Mouse (Mus musculus): Measurements from ENCODE around the gene Dlgap1. TPM values are rescaled to one million over a fixed set of nuclear protein-coding genes. Genes with fewer than 3 reads are reported as not detected.

Dlgap1 gene
- total and polyA plus RNA-seq, 2 experiments from 2014 or later = 0.20 to 0.76 TPM

- no peak for ATAC-seq (ENCODE audit: insufficient read depth, low read depth)
Observed at GRCm38 (mm10) chr17:70429746-70430451, 461.0 kb downstream of the Dlgap1 start.

GRCm38 (mm10) chr17:70430452-70430787 is 461.5 kb downstream of the Dlgap1 start:
- TF ChIP-seq CTCF (IDR thresholded peaks at IDR 0.05; ENCODE audit: low read depth) = peak; percentile 60
- TF ChIP-seq EP300 (IDR thresholded peaks at IDR 0.05; ENCODE audit: low read depth) = no peak
- H3K27me3 ChIP-seq (ENCODE audit: control insufficient read depth, insufficient read depth, low read length) = no peaks in the 10 kb centered on the region
- no peak overlapping the region for H3K27ac ChIP-seq (ENCODE audit: low read depth)
- no peaks in the 10 kb centered on the region for H3K4me1 ChIP-seq (ENCODE audit: control insufficient read depth, insufficient read depth)
- WGBS = 21% methylated on average over 5 of the region's 5 CpGs
- no peak for ATAC-seq (ENCODE audit: insufficient read depth, low read depth)
- DNase-seq (ENCODE audit: low spot score) = peak; percentile 60
- no peaks in the 10 kb centered on the region for H3K9me3 ChIP-seq (replicated peaks; ENCODE audit: control insufficient read depth, low read length)
- H3K9ac ChIP-seq (replicated peaks; ENCODE audit: low read depth, low read length) = no peak overlapping the region
- no peak overlapping the region for H3K4me3 ChIP-seq (ENCODE audit: low read depth, low read length)
- H3K36me3 ChIP-seq (replicated peaks; ENCODE audit: control insufficient read depth, insufficient read depth, low read length) = no peaks in the 10 kb centered on the region
- no peak overlapping the region for H3K4me2 ChIP-seq (ENCODE audit: low read depth, low read length)

More at GRCm38 (mm10) chr17:70429746-70430451, 461.0 kb downstream of the Dlgap1 start:
- no peaks in the 10 kb centered on the region for H3K9me3 ChIP-seq (replicated peaks; ENCODE audit: control insufficient read depth, low read length)
- no peak overlapping the region for H3K27ac ChIP-seq (ENCODE audit: low read depth)
- no peak overlapping the region for H3K4me3 ChIP-seq (ENCODE audit: low read depth, low read length)
- H3K4me1 ChIP-seq (ENCODE audit: control insufficient read depth, insufficient read depth) = no peaks in the 10 kb centered on the region
- DNase-seq (ENCODE audit: low spot score) = peak; percentile 75
- TF ChIP-seq CTCF (IDR thresholded peaks at IDR 0.05; ENCODE audit: low read depth) (peak; percentile 92), EP300 (IDR thresholded peaks at IDR 0.05; ENCODE audit: low read depth) (no peak)
- H3K4me2 ChIP-seq (ENCODE audit: low read depth, low read length) = peak overlapping the region; percentile 43
- no peaks in the 10 kb centered on the region for H3K36me3 ChIP-seq (replicated peaks; ENCODE audit: control insufficient read depth, insufficient read depth, low read length)
- WGBS = 13% methylated on average over 17 of the region's 17 CpGs
- H3K9ac ChIP-seq (replicated peaks; ENCODE audit: low read depth, low read length) = no peak overlapping the region
- H3K27me3 ChIP-seq (ENCODE audit: control insufficient read depth, insufficient read depth, low read length) = no peaks in the 10 kb centered on the region

GRCm38 (mm10) chr17:70432834-70433233 is 464.0 kb downstream of the Dlgap1 start:
- H3K36me3 ChIP-seq (replicated peaks; ENCODE audit: control insufficient read depth, insufficient read depth, low read length) = no peaks in the 10 kb centered on the region
- DNase-seq (ENCODE audit: low spot score) (no peak), ATAC-seq (ENCODE audit: insufficient read depth, low read depth) (no peak)
- H3K27ac ChIP-seq (ENCODE audit: low read depth) = no peak overlapping the region
- TF ChIP-seq EP300 (IDR thresholded peaks at IDR 0.05; ENCODE audit: low read depth) (no peak), CTCF (IDR thresholded peaks at IDR 0.05; ENCODE audit: low read depth) (no peak)
- no peak overlapping the region for H3K4me2 ChIP-seq (ENCODE audit: low read depth, low read length)
- no peaks in the 10 kb centered on the region for H3K27me3 ChIP-seq (ENCODE audit: control insufficient read depth, insufficient read depth, low read length)
- H3K4me1 ChIP-seq (ENCODE audit: control insufficient read depth, insufficient read depth) = no peaks in the 10 kb centered on the region
- no peak overlapping the region for H3K9ac ChIP-seq (replicated peaks; ENCODE audit: low read depth, low read length)
- WGBS = 63% methylated on average over 5 of the region's 5 CpGs
- no peaks in the 10 kb centered on the region for H3K9me3 ChIP-seq (replicated peaks; ENCODE audit: control insufficient read depth, low read length)
- H3K4me3 ChIP-seq (ENCODE audit: low read depth, low read length) = no peak overlapping the region

- ATAC-seq (ENCODE audit: insufficient read depth, low read depth) = no peak
- Histone ChIP-seq H3K4me2 (ENCODE audit: low read depth, low read length) (no peak overlapping the region), H3K27ac (ENCODE audit: low read depth) (no peak overlapping the region), H3K9me3 (replicated peaks; ENCODE audit: control insufficient read depth, low read length) (no peaks in the 10 kb centered on the region), H3K4me1 (ENCODE audit: control insufficient read depth, insufficient read depth) (no peaks in the 10 kb centered on the region), H3K4me3 (ENCODE audit: low read depth, low read length) (no peak overlapping the region), H3K27me3 (ENCODE audit: control insufficient read depth, insufficient read depth, low read length) (no peaks in the 10 kb centered on the region), H3K9ac (replicated peaks; ENCODE audit: low read depth, low read length) (no peak overlapping the region), H3K36me3 (replicated peaks; ENCODE audit: control insufficient read depth, insufficient read depth, low read length) (no peaks in the 10 kb centered on the region)
- WGBS = 76% methylated on average over 6 of the region's 6 CpGs
- no peak for DNase-seq (ENCODE audit: low spot score)
- TF ChIP-seq EP300 (IDR thresholded peaks at IDR 0.05; ENCODE audit: low read depth) (no peak), CTCF (IDR thresholded peaks at IDR 0.05; ENCODE audit: low read depth) (no peak)
Observed at GRCm38 (mm10) chr17:70434549-70434948, 465.7 kb downstream of the Dlgap1 start.

GRCm38 (mm10) chr17:70435612-70436011 is 466.7 kb downstream of the Dlgap1 start:
- Histone ChIP-seq H3K9ac (replicated peaks; ENCODE audit: low read depth, low read length) (no peak overlapping the region), H3K27ac (ENCODE audit: low read depth) (no peak overlapping the region), H3K9me3 (replicated peaks; ENCODE audit: control insufficient read depth, low read length) (no peaks in the 10 kb centered on the region), H3K36me3 (replicated peaks; ENCODE audit: control insufficient read depth, insufficient read depth, low read length) (no peaks in the 10 kb centered on the region), H3K4me1 (ENCODE audit: control insufficient read depth, insufficient read depth) (no peaks in the 10 kb centered on the region), H3K27me3 (ENCODE audit: control insufficient read depth, insufficient read depth, low read length) (no peaks in the 10 kb centered on the region), H3K4me2 (ENCODE audit: low read depth, low read length) (no peak overlapping the region), H3K4me3 (ENCODE audit: low read depth, low read length) (no peak overlapping the region)
- TF ChIP-seq CTCF (IDR thresholded peaks at IDR 0.05; ENCODE audit: low read depth) (no peak), EP300 (IDR thresholded peaks at IDR 0.05; ENCODE audit: low read depth) (no peak)
- WGBS = 77% methylated on average over 6 of the region's 6 CpGs
- DNase-seq (ENCODE audit: low spot score) = no peak
- ATAC-seq (ENCODE audit: insufficient read depth, low read depth) = no peak

- H3K4me3 ChIP-seq (ENCODE audit: low read depth, low read length) = no peak overlapping the region
- no peak overlapping the region for H3K9ac ChIP-seq (replicated peaks; ENCODE audit: low read depth, low read length)
- no peak overlapping the region for H3K27ac ChIP-seq (ENCODE audit: low read depth)
- TF ChIP-seq CTCF (IDR thresholded peaks at IDR 0.05; ENCODE audit: low read depth) = no peak
- TF ChIP-seq EP300 (IDR thresholded peaks at IDR 0.05; ENCODE audit: low read depth) = no peak
- DNase-seq (ENCODE audit: low spot score) (no peak), ATAC-seq (ENCODE audit: insufficient read depth, low read depth) (no peak)
- H3K9me3 ChIP-seq (replicated peaks; ENCODE audit: control insufficient read depth, low read length) = no peaks in the 10 kb centered on the region
- WGBS = 59% methylated on average over 5 of the region's 5 CpGs
- no peaks in the 10 kb centered on the region for H3K36me3 ChIP-seq (replicated peaks; ENCODE audit: control insufficient read depth, insufficient read depth, low read length)
- no peaks in the 10 kb centered on the region for H3K27me3 ChIP-seq (ENCODE audit: control insufficient read depth, insufficient read depth, low read length)
- H3K4me2 ChIP-seq (ENCODE audit: low read depth, low read length) = no peak overlapping the region
- H3K4me1 ChIP-seq (ENCODE audit: control insufficient read depth, insufficient read depth) = no peaks in the 10 kb centered on the region
Observed at GRCm38 (mm10) chr17:70437229-70437628, 468.4 kb downstream of the Dlgap1 start.
